Mouse (Mus musculus): ENCODE measurements around the gene Tenm4. TPM values are rescaled to one million over a fixed set of nuclear protein-coding genes. Genes with fewer than 3 reads are reported as not detected.

Gene Tenm4
- polyA plus RNA-seq, 1 experiment from 2014 or later: 5.0 TPM

- Histone ChIP-seq H3K27me3 (replicated peaks; ENCODE audit: insufficient read depth, low read length) (no peaks in the 10 kb centered on the region), H3K9me3 (ENCODE audit: low read length) (no peaks in the 10 kb centered on the region), H3K36me3 (ENCODE audit: insufficient read depth, low read length) (no peaks in the 10 kb centered on the region), H3K9ac (replicated peaks; ENCODE audit: low read depth) (no peak overlapping the region), H3K4me1 (ENCODE audit: insufficient read depth, low read depth, low read length) (no peaks in the 10 kb centered on the region), H3K4me2 (replicated peaks; ENCODE audit: low read depth, low read length) (no peak overlapping the region), H3K27ac (ENCODE audit: low read length) (no peak overlapping the region), H3K4me3 (ENCODE audit: low read depth, low read length) (no peak overlapping the region)
- TF ChIP-seq EP300 (IDR thresholded peaks at IDR 0.05) (no peak), CTCF (IDR thresholded peaks at IDR 0.05) (no peak)
- ATAC-seq (no peak), DNase-seq (ENCODE audit: low spot score) (no peak)
- WGBS: 70% methylated on average over 18 of the region's 18 CpGs
Measured at GRCm38 (mm10) chr7:96889061-96890034, 718.3 kb downstream of the Tenm4 start.

GRCm38 (mm10) chr7:96890035-96890621, 719.1 kb downstream of the Tenm4 start:
- H3K27me3 ChIP-seq (replicated peaks; ENCODE audit: insufficient read depth, low read length): no peaks in the 10 kb centered on the region
- no peak for ATAC-seq
- 49% methylated on average over 7 of the region's 7 CpGs for WGBS
- DNase-seq (ENCODE audit: low spot score): no peak
- no peaks in the 10 kb centered on the region for H3K4me1 ChIP-seq (ENCODE audit: insufficient read depth, low read depth, low read length)
- H3K9me3 ChIP-seq (ENCODE audit: low read length): no peaks in the 10 kb centered on the region
- no peak overlapping the region for H3K27ac ChIP-seq (ENCODE audit: low read length)
- TF ChIP-seq CTCF (IDR thresholded peaks at IDR 0.05): no peak
- TF ChIP-seq EP300 (IDR thresholded peaks at IDR 0.05): no peak
- no peak overlapping the region for H3K4me3 ChIP-seq (ENCODE audit: low read depth, low read length)
- no peaks in the 10 kb centered on the region for H3K36me3 ChIP-seq (ENCODE audit: insufficient read depth, low read length)
- H3K9ac ChIP-seq (replicated peaks; ENCODE audit: low read depth): no peak overlapping the region
- no peak overlapping the region for H3K4me2 ChIP-seq (replicated peaks; ENCODE audit: low read depth, low read length)

- Histone ChIP-seq H3K27ac (ENCODE audit: low read length) (no peak overlapping the region), H3K4me1 (ENCODE audit: insufficient read depth, low read depth, low read length) (no peaks in the 10 kb centered on the region), H3K4me2 (replicated peaks; ENCODE audit: low read depth, low read length) (no peak overlapping the region), H3K9ac (replicated peaks; ENCODE audit: low read depth) (no peak overlapping the region), H3K36me3 (ENCODE audit: insufficient read depth, low read length) (no peaks in the 10 kb centered on the region), H3K9me3 (ENCODE audit: low read length) (no peaks in the 10 kb centered on the region), H3K27me3 (replicated peaks; ENCODE audit: insufficient read depth, low read length) (no peaks in the 10 kb centered on the region), H3K4me3 (ENCODE audit: low read depth, low read length) (no peak overlapping the region)
- ATAC-seq (no peak), DNase-seq (ENCODE audit: low spot score) (no peak)
- WGBS: 93% methylated on average over 10 of the region's 10 CpGs
- TF ChIP-seq EP300 (IDR thresholded peaks at IDR 0.05) (no peak), CTCF (IDR thresholded peaks at IDR 0.05) (no peak)
Measured at GRCm38 (mm10) chr7:96890987-96891386, 719.9 kb downstream of the Tenm4 start.

GRCm38 (mm10) chr7:96899036-96899569, 728.1 kb downstream of the Tenm4 start:
- no peaks in the 10 kb centered on the region for H3K27me3 ChIP-seq (replicated peaks; ENCODE audit: insufficient read depth, low read length)
- H3K4me3 ChIP-seq (ENCODE audit: low read depth, low read length): no peak overlapping the region
- no peaks in the 10 kb centered on the region for H3K36me3 ChIP-seq (ENCODE audit: insufficient read depth, low read length)
- H3K9me3 ChIP-seq (ENCODE audit: low read length): no peaks in the 10 kb centered on the region
- WGBS: 31% methylated on average over 10 of the region's 10 CpGs
- no peak overlapping the region for H3K9ac ChIP-seq (replicated peaks; ENCODE audit: low read depth)
- peak; percentile 16; the same call in 1 of the 2 replicates for TF ChIP-seq CTCF (IDR thresholded peaks at IDR 0.05)
- TF ChIP-seq EP300 (IDR thresholded peaks at IDR 0.05): 0 out of 2 replicates have a peak, but pooled peaks have one; percentile 11
- no peak overlapping the region for H3K27ac ChIP-seq (ENCODE audit: low read length)
- peak; percentile 62 for DNase-seq (ENCODE audit: low spot score)
- H3K4me1 ChIP-seq (ENCODE audit: insufficient read depth, low read depth, low read length): peaks cover 4% of the 10 kb centered on the region; the same call in 1 of the 2 replicates
- ATAC-seq: peak; percentile 47
- no peak overlapping the region for H3K4me2 ChIP-seq (replicated peaks; ENCODE audit: low read depth, low read length)

GRCm38 (mm10) chr7:96902183-96902582, 731.1 kb downstream of the Tenm4 start:
- Histone ChIP-seq H3K9me3 (ENCODE audit: low read length) (no peaks in the 10 kb centered on the region), H3K27me3 (replicated peaks; ENCODE audit: insufficient read depth, low read length) (no peaks in the 10 kb centered on the region), H3K4me1 (ENCODE audit: insufficient read depth, low read depth, low read length) (peaks cover 4% of the 10 kb centered on the region; the same call in 1 of the 2 replicates), H3K4me2 (replicated peaks; ENCODE audit: low read depth, low read length) (no peak overlapping the region), H3K9ac (replicated peaks; ENCODE audit: low read depth) (no peak overlapping the region), H3K4me3 (ENCODE audit: low read depth, low read length) (no peak overlapping the region), H3K27ac (ENCODE audit: low read length) (no peak overlapping the region), H3K36me3 (ENCODE audit: insufficient read depth, low read length) (no peaks in the 10 kb centered on the region)
- 21% methylated on average over 5 of the region's 5 CpGs for WGBS
- TF ChIP-seq EP300 (IDR thresholded peaks at IDR 0.05): no peak
- TF ChIP-seq CTCF (IDR thresholded peaks at IDR 0.05): no peak
- DNase-seq (ENCODE audit: low spot score) (peak; percentile 64), ATAC-seq (peak; percentile 59)

Measured in lung, postnatal 0 days (tissue).